Mouse (Mus musculus) CD8-positive naive resting alpha-beta T cell, adult 2 months (primary cell): ENCODE results near the gene Katnal1.
A peak's percentile ranks its signal among the peaks of the same experiment; 100 is the strongest.

Experiments
- DNase-seq, 2 experiments: peaks; one replicate each; pipeline ENCODE4 v3.0.0; 2022; ENCODE audit warnings: low read depth in 2 of 2, low spot score in 2 of 2

Gene Katnal1

DNA sequence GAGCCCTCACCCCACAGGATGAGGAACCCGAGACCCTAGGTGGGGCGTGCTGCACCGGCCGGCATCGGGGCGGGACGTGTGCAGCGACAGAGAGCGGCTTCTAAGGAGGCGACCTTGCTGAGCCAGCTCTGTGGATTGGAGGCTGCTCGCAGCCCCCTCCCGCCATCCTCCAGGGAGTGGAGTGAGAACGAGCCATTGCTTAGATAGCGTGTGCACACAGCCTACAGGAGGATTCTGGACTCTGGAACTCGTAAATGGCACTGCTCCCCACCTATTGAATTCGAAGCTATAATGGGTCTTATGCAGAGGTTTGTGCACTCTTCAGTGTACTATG is at the start of gene Katnal1:
Gene Katnal1 (minus strand): TSS at position 205 of the 334 bp plus-strand sequence.
- DNase-seq: no peak

DNA sequence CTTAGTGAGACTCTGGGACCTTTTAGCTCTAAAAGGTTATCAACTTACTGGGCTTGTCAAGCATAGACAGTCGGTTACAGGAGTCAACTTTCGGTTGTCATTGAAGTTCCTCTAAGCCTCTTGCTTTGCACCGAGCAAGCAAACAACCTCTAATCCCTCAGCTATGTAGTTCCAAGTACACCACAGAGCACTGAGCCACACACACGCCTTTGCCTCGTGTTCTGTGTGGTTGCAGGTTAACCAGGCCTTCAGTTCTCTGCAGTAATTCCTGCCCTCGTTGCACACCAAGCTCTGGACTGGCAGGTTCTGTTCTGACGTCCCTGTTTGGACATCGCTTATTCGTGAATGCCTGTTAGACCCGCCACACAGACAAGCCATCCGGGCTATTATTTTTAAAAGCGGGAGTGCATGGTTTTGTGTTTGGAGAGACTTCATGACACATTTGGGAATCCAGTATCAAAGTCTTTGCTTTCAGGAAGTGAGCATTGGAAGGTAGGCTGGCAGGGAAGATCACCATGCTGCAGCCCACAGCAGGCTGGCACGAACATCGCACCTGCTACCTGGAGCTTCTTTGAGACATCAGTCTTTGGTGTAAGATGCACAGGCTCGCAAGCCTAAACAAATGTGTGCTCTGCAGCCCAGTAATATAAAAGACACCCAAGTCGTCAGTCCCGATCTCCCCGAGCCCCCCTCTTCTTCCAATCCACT is 49.5 kb upstream of the Katnal1 start:
- peak; percentile 16 to 43 for DNase-seq

DNA sequence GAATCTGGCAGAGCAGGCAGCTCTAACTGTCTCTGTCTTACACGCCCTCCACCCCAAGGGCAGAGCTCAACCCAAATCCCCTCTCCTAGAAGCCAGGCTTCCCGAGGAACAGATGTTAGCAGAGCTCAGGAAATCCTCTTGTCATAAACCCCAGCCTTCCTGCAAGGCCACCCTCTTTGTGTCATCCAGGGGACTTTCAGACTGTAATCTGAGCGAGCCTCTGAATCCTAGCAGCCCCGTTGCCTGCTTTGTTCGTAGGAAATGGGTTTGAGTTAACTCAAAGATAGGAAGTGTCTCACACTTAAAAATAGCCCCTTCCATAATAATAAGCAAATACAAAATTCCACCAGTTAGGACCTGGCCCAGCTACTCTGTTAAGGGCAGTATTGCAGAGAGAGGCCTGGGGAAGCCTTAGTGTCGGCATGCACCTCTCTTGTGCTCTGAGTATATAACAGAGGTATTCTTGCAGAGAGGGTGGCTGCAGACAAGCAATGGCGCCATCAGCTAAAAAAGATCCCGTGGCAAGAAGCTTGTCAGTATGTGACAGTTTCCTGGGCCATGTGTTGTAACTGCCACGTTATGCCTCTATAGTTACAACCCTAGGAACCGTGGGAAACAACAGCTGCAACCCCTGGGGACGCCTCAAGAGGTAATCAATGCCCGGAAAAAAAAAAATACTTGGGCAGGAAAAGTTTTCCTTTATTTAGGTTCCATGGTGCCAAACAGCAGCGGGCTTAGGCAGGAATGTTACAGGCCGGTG is 48.8 kb upstream of the Katnal1 start:
- no peak for DNase-seq

DNA sequence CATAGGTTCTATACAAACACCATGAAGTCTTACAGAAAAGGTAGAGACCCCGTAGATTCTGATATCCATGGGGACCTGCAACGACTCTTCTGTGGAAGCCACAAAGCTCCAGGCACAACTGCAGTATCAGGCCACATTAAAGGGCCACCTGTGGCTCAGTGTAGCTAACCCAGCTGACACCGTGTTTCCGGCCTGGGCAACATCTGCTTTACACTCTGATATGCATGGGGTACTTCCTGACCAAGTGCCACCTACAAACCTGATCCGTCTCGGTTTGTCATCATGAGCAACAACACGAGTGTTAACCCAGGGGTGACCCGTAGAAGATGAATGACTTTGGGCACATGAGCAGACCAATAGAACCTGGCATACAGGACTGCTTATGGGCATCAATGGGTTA is 47.8 kb upstream of the Katnal1 start:
- DNase-seq: peak; percentile 70 to 75

DNA sequence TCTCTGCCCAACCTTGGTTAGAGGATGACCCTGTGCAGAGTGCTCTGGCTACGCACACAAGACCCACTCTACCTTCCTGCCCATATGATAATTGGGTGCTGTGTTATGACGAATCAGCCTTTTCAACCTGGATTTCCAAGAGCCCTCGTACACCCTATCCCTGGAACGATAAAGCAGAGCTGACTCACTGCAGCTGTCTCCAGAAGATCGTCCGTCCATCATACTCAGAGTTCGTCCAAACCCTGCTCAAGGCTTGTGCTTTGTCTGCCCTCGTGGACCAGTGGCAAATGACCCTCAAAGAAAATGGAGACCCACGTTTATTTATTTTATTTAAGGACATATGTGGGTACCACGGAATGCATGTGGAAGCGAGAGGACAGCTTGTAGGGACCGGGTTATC is 45.9 kb upstream of the Katnal1 start:
- no peak for DNase-seq

DNA sequence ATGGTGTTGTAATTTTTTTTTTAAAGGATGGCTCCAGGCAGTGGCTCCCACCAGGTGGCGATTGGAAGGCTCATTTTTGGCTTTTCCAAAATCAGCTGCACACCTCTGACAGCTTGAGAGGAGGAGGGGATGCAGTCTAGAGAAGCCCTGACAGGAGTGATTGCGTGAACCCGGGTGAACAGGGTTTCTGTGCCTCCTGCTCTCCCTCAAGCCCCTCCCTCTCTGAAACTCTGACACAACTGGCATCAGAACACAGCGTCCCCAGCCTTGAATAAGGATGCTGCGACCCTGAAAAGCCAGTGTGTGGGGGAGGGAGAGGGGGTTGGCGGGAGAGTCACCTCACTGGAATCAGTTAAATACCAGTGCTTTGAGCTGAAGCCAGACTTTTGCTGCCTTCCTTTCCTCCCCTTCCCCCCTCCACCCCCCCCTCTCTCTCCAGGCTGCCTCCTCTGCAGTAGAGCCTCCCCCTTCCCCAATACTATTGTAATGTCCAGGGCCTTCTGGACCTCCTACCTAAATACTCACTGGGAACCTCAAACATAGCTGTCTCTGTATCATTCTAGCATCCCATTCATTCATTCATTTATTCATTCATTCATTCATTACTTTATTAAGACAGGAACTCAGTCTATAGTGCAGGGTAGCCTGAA is 44.0 kb upstream of the Katnal1 start:
- no peak for DNase-seq

DNA sequence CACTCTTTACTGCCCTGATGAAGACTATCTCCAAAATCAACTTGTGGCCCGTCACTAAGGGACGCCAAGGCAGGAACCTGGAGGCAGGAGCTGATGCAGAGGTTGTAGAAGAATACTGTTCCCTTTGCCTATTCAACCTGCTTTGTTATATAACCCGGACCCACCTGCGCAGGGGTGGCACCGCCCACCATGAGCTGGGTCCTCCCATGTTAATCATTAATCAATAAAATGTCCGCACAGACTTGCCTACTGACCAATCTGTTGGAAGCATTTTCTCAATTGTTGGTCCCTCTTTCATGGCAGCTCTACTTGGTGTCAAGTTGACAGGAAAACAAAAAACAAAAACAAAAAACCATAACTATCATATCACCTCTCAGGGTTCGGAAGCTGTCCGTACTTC is 43.0 kb upstream of the Katnal1 start:
- DNase-seq: no peak

DNA sequence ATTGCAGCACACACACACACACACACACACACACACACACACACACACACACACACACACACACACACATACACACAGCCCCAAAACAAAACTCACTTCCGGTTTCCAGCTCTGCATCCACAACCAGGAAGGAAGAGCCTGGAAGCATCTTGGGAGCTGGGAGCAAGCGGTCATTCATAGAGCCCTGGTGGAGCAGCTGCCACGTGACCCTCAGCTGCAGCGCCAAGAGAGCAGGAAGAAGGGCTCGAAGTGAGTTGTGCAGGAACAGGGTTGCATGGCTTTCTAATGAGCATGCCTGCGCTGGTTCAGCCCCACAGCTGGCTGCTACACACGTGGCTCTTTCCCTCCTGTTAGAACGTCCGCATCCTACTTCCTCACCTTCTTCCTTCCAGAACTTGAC is 40.5 kb upstream of the Katnal1 start:
- DNase-seq: no peak

DNA sequence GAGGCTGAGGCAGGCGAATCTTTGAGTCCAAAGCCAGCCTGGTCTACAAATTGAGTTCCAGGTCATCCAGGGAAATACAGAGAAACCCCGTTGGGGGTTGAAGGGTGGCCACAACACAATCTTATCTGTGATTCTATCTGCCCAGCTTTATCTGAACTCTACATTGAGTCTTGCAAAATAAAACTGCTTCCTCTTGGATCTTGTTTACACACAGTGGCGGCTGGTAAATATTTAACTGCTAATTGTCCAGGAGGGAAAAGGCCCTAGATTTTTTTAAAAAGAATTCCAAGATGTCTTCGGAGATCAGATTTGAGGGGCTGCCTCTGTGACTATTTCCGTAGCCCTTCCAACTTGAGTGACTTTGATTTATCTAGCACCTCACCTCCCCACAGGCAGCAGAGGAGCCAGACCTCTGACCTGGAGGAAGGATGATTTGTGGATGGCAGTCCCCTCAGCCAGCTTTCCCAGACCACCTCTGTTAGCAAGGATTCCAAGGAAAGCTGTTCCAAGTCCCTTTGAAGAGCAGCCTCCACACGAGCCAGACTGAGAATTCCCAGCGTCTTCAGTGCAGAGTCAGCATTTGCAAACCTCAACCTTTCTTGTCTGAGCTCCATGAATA is 39.9 kb upstream of the Katnal1 start:
- DNase-seq: no peak

DNA sequence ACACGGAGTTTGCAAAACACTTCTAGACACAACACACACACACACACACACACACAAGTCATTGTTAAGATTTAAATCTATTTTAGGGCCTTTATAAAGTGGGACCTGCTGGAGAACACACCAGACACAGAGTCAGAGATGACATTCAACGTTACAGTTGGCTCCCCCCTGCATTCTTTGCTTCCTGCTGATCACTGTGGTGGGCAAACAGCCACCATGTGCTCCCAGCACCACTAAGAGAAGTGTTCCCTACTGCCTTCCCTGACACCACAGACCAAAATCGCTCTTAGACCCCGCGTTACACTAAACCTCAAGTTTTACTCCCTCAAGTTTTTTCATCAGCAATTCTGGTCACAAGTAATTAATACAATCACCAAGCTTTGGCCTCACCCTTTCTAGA is 39.1 kb upstream of the Katnal1 start:
- no peak for DNase-seq

DNA sequence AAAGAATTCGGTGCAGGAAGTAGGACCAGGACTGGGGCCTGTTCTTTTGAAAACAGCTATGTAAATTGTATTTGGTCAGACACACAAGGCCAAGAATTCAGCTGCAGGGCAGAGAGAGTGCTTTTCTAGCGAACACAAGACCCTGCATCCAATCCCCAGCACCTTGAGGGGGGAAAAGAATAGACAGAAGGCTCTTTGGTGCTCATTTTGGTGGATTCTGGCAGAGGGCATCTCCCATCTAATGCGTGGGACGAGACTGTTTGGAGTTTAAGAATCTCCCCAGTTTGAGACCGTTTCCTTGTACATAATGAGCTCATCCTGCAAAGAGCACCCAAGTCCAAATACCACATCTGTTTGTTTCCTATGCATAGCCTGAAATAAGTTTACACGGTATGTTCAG is 37.3 kb upstream of the Katnal1 start:
- no peak for DNase-seq

DNA sequence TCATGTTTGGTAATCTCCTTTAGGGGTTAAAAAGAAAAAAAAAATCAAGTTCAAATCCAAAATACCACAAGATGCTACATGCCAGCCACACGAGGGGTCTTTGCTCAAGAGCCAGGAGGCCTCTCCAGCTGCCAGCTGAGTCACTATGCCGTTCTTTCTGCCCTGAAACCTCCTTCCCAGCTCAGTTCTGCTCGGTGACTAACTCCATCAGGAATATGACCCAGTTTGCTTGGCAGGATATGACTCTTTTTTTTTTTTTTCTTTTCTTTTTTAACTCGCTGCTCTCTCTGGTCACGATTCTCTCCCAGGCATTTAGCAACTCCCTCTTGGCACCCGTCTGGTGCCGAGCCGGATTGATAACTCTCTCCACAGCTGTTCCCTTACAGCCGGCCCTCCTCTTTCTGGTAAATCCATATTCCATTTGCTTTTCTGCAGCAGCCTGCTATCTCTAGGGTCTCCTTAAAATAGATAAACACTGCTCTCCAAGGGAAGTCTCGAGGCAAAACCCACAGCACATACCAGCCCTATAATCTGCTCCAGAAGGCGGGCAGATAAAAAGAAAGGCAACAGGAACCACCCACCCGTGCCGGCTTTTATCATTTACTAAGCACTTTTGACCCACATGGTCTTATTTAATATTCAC is 36.7 kb upstream of the Katnal1 start:
- DNase-seq: no peak

DNA sequence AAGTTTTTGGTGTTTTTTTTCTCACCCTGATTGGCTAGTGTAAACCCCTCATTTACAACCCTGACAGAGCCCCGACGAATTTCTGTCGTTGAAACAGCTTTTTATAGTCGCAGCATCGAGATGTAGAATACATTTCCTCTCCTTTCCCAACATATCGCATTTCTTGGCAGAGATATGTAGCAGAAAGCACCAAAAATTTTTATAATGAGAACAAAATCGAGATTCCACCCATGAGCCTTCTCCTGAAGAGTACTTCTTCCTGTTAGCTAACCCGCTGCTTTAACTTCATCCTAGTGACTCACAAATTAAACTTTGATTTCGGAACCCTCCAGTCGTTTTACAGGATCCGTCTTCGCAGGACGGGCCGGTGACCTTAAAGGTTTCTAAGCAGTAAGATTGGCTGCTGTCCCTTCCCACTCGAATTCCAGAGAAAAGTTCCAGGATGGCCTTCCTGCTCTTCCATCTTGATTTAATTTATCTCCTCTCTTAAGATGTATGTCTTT is 36.0 kb upstream of the Katnal1 start:
- no peak for DNase-seq

DNA sequence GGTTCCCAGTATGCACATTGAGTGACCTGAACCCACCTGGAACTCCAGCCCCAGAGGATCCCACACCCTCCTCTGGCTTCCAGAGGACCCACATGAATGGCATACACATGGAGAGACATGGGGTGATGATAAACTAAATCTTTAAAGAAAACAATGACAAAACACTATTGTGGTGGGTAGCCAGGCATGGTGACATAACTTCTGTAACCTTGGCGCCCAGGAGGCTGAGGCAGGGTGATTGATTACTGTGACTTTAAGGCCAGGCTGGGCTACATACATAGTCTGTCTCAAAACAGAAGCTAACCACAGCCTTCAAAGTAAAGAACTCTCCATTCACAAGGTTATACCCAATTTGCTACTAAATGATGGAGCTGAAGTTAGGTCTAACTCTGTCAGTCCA is 35.1 kb upstream of the Katnal1 start:
- DNase-seq: no peak

DNA sequence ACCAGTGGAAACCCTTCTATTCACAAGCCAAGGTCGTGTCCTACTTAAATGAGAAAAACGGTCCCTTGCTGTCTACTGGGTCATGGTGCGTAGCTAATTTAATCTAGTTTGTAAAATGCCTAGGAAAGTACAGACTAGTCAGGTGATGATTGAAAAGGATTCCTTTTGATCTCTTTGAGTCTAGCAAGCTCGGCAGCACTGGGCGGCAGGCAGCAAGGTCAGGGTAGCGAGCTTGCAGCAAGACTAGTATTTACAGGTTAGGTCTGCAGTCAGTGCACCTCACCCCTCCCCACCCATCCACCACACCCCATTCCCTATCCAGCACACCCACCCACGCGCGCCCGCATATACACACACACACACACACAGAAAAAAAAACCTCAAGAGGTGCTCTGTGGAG is 31.1 kb upstream of the Katnal1 start:
- DNase-seq: no peak

DNA sequence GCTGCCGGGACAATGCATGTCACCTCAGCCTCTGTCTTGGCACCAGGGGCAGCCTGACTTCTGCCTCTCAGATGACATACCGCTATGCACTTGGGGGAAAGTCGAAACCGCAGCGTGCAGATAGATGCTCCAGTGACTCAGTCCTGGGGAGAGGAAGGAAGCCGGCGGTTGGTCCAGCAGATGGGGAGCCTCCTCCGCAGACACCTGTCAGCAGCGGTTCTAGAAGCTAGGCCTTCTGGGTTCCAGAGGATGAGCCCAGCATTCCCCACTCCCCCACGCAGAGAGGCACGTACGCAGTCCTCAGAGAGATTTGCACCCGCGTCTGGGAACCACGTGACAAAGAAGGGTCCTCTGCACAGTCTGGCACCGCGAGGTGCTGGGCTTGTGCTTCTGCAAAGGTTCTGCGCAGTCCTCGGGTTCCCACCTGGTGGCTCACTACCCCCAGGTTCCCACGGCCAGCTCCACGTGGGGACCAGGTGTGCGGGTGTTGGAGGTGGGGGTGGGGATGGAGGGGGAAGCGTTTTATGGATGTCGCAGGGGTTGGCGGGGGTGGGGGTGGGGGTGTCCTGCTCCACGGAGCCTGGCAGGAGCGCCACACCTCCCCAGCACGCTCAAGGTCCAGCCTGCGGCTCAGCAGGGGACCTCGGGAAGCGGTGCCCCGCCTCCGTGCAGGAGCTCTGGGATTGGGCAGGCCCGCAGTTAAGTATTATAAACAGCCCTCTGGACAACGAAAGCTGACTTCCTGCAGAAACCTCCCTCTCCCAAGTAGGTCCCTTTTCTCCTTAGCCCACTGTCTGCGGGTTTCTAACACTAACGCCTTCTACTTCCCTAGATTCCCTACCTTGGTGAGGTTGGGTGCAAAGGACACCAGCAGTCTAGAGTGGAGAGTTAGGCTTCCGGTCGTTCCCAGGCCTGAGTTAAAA is 30.2 kb upstream of the Katnal1 start:
- peak; percentile 59 to 70 for DNase-seq

DNA sequence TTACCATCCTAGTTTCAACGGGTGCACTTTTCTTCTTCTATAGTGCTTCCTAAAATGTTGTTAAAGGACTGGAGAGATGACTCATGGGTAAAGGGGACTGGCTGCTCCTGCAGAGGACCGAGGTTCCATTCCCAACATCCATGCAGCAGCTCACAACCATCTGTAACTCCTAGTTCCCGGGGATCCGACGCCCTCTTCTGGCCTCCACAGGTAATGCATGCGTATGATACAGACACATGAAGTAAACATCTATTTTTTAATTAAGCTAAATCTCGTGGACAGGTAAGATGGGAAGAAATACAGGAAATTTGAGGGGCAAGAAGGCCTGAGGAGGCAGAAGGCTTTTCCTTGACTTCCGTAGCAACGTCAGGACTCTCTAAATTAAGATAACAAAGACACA is 29.2 kb upstream of the Katnal1 start:
- DNase-seq: peak in 1 of 2 experiments; percentile 34

DNA sequence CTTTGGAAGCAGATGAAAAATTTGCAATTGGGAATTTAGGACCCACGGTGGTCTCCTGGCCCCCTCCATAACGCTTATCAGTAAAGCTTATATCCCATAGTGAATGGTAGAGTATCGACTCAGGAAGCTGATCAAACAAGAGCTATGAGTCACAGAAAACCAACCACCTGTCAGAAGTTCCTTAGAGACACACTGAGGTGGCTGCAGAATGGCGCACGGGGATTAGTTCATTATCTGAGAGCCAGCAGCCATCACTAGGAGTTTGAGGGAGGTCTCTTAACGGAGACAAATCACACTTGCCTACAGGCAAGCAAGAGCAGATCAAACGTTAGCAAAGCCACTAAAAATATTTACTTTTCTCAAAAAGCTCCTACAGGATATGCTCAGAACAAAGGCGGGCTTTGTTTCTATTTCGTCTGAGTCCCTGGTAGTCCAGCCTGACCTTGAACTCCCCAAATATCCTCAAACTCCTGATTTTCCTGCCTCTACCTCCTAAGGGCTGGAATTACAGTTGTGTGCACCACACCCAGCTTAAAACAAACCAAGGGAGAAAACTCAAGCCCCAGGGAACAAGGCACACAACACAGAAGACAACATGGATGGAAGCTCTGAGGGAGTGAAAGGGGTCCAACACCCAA is 27.9 kb upstream of the Katnal1 start:
- DNase-seq: no peak

DNA sequence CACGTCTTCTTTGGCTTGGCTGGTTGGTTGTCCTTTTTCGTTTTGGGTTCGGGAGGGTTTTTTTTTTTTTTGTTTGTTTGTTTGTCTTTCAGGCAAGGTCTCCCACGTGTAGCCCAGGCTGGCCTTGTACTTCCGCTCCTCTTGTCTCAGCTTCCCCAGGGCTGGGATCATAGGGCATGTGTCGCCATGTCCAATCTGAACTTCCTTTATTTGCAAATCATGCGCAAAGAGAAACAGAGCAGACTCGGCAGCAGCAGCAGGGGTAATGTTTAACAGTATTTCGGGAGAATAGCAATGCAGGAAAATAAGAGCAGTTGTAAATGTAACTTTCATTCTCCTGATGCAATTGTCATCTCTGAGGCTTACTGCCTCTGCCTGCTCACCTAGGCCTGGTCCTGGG is 27.0 kb upstream of the Katnal1 start:
- DNase-seq: no peak

DNA sequence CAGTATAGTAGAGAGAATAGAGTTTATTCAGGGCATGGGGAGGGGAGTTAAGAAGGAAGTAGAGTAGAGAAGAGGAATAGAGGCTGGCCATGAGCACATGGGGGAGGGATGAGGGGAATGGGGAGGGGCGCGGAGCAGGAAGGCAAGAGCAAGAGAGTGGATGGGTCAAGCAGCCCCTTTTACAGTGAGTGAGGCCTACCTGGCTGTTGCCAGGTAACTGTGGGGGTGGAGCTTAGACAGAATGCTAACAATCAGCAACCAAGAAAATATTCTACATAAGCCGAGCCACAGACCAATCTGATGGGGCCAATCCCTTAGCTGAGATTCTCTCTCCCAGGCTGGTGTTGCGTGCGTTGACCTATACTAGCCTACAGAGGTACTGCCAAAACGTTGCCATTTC is 26.5 kb upstream of the Katnal1 start:
- no peak for DNase-seq
